Mouse (Mus musculus) large intestine, adult 2 months (tissue): Measurements from ENCODE around the gene Olfr969. TPM values are rescaled to one million over a fixed set of nuclear protein-coding genes. Genes with fewer than 3 reads are reported as not detected.
"Not testable (repeated sequence)": the region's sequence is repeated elsewhere in the genome, so short reads cannot be mapped to it uniquely, and the experiment has no call there.

Experiments
- DNase-seq: peaks from one replicate; pipeline ENCODE4 v3.0.0-alpha.2; 2012; ENCODE audit warnings: low read depth, low spot score
- WGBS: fragments of 180-500 bp; shearing (Covaris S2); methylation state at CpG from one replicate; pipeline ENCODE4 v1.1.7; 2018; 5-methylcytosine and 5-hydroxymethylcytosine counted together
- polyA plus RNA-seq: library from polyadenylated mRNA; depleted of rRNA; stranded (reverse); fragments of >200 nt; gene quantifications from 2 replicates; pipeline ENCODE4 v1.2.3, GENCODE M21; 2012; rRNA removed

Olfr969 gene
- not detected in 2 replicates for polyA plus RNA-seq

DNA sequence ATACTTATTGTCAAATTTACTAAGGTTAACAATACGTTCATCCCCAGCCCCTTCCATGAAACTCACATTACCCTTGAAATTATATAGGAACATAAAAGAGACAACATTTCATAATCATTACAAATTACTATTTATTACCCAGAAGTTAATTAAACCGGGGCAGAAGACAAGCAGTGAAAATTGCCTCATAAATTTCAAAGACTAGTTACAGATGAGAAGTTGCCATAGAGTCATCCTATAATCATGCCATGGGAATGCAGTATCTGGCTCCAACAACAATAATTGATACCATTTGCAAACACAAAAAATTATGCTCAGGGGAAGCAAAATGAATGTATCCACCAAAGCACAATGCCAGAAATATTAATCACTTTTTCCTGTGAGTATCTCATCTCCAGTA lies at the start of gene Olfr969:
Gene Olfr969, plus strand, starts transcription at position 388 of the 400 bp plus-strand sequence.
- 70% methylated on average over 2 of the region's 2 CpGs for WGBS
- no peak for DNase-seq

- DNase-seq, result no peak
Measured at GRCm38 (mm10) chr9:39745949-39746348, 44.8 kb upstream of the Olfr969 start, which contains the start of gene Olfr967. Gene Olfr967 (plus strand): TSS chr9:39746249.

- no peak for DNase-seq
- WGBS, result 77% methylated on average over 1 of the region's 1 CpGs
Measured at GRCm38 (mm10) chr9:39746428-39746827, 44.3 kb upstream of the Olfr969 start.

DNA sequence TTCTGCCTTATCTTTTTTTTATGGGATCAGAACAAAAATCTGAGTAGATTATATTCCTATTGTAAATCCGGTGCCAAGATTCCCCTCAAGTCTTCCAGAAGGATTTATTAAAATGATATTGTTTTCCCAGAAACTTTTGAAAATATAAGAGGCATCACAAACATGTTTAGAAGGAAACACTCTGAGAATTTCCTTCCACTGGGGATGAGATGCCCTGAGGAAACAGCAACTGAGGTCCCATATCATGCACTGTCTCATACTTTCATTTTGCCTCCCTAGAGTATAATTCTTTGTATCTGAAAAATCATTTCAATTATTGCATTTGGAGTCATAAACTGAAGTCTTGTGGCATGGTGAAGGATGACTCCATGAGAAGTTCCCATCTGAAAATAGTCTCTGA lies 7.6 kb upstream of the Olfr969 start, which contains the start of gene Olfr968:
Gene Olfr968, minus strand, starts transcription at position 101 of the 400 bp plus-strand sequence.
- WGBS, result 71% methylated on average over 1 of the region's 1 CpGs

GRCm38 (mm10) chr9:39808560-39808959 lies 17.8 kb downstream of the Olfr969 start, which contains the start of gene Olfr970:
Gene Olfr970 (plus strand): TSS chr9:39808860.
- WGBS, result 67% methylated on average over 4 of the region's 4 CpGs
- DNase-seq, result no peak

More for the DNA sequence above, 7.6 kb upstream of the Olfr969 start, which contains the start of gene Olfr968:
- no peak for DNase-seq

DNA sequence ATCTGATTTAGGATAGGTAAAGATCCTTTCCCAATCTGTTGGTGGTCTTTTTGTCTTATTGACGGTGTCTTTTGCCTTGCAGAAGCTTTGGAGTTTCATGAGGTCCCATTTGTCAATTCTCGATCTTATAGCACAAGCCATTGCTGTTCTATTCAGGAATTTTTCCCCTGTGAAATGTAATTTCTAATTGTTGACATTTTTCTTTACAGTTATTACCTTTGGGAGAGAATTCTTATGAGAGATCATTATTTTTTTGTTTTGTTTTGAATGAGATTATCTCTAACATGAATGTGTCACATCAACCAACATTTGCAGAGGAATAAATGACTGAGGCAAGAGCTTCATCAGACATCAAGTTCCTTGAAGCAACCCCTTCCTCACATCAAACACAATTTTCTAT lies 45.8 kb downstream of the Olfr969 start, which contains the start of gene Olfr971:
Gene Olfr971, plus strand, starts transcription at position 301 of the 400 bp plus-strand sequence.
- not testable (repeated sequence) for DNase-seq
- WGBS, result 90% methylated on average over 2 of the region's 2 CpGs

Other genes starting within 250 kb of the Olfr969 start
- not detected in 2 replicates for gene Olfr958, start 236.9 kb upstream of the Olfr969 start, polyA plus RNA-seq
- gene Olfr959, start 215.4 kb upstream of the Olfr969 start, polyA plus RNA-seq, result not detected in 2 replicates
- gene AW551984, start 186.5 kb upstream of the Olfr969 start, polyA plus RNA-seq, result 0.49 and 0.53 TPM in 2 replicates
- gene Olfr148, start 180.3 kb upstream of the Olfr969 start, polyA plus RNA-seq, result not detected in 2 replicates
- gene Olfr960, start 169.6 kb upstream of the Olfr969 start, polyA plus RNA-seq, result not detected in 2 replicates
- gene Olfr961, start 145.9 kb upstream of the Olfr969 start, polyA plus RNA-seq, result not detected in 2 replicates
- gene Olfr963, start 123.7 kb upstream of the Olfr969 start, polyA plus RNA-seq, result not detected in 2 replicates
- gene Olfr149, start 83.8 kb upstream of the Olfr969 start, polyA plus RNA-seq, result not detected in 2 replicates
- not detected in 2 replicates for gene Olfr965, start 79.6 kb upstream of the Olfr969 start, polyA plus RNA-seq
- not detected in 2 replicates for gene Olfr150, start 60.0 kb upstream of the Olfr969 start, polyA plus RNA-seq
- not detected in 2 replicates for gene Olfr967, start 44.7 kb upstream of the Olfr969 start, polyA plus RNA-seq
- gene Olfr968, start 7.7 kb upstream of the Olfr969 start, polyA plus RNA-seq, result not detected in 2 replicates
- gene Olfr970, start 17.9 kb downstream of the Olfr969 start, polyA plus RNA-seq, result not detected in 2 replicates
- gene Olfr971, start 45.9 kb downstream of the Olfr969 start, polyA plus RNA-seq, result not detected in 2 replicates
- gene Olfr972, start 75.5 kb downstream of the Olfr969 start, polyA plus RNA-seq, result not detected in 2 replicates
- gene Olfr229, start 116.4 kb downstream of the Olfr969 start, polyA plus RNA-seq, result not detected in 2 replicates
- gene Olfr974, start 146.6 kb downstream of the Olfr969 start, polyA plus RNA-seq, result not detected in 2 replicates
- not detected in 2 replicates for gene Olfr975, start 161.1 kb downstream of the Olfr969 start, polyA plus RNA-seq
- not detected in 2 replicates for gene Olfr976, start 170.2 kb downstream of the Olfr969 start, polyA plus RNA-seq
- not detected in 2 replicates for gene Olfr978, start 201.2 kb downstream of the Olfr969 start, polyA plus RNA-seq
- not detected in 2 replicates for gene Olfr979, start 212.5 kb downstream of the Olfr969 start, polyA plus RNA-seq
- gene Olfr980, start 218.6 kb downstream of the Olfr969 start, polyA plus RNA-seq, result not detected in 2 replicates
- gene Olfr981, start 230.5 kb downstream of the Olfr969 start, polyA plus RNA-seq, result not detected in 2 replicates